Mouse (Mus musculus): ENCODE data around the gene Nsa2.
"Not testable (repeated sequence)": the region's sequence is repeated elsewhere in the genome, so short reads cannot be mapped to it uniquely, and the experiment has no call there.

The Nsa2 gene

DNA sequence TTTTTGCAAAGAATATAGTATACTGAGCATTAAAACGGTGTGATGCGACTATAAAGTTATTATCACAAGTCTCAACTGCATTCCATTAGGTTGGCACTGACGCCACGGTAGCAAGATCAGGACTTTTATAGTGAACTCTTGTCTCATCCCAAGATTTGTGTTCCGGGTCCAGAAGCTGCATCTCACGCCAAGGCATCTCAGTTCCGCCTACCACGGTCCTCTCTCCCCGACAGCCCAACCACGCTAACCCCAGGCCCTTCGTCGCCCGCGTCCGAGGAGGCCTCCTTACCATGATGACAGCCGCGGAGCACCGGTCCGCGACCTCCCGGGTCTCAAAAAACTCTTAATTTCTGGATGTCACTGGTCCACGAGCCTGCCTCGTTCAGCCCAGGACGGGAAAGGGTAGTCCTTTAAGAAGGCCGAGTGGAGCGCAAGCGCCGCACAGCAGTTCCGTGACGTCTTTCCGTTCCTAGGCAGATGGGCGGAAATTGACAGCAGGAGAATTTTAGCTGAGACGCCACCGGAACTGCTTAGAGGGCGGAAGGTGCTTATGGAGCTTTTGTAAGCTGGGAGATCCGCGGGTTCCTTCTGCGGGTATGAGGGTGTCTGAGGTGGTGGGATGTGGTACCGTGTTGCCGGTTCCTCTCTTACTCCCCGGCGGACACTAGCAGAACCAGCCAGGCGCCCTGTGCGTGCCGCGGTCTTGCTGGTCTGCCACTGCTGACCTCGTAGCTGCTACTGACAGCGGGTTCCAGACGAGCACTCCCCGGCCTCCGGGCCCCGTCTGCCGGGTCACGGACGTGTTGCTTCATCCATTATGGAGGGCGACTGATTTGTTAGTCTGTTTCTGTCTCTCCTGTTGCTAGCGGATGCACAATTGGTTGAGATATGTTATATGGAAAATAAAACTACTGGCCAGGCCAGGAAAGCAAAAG, at the start of gene Nsa2, which contains the start of gene Gfm2:
Nsa2 (minus strand) TSS at position 472 of the 935 bp plus-strand sequence.
Gfm2 (plus strand) TSS at position 472 of the 935 bp plus-strand sequence.
- DNase-seq (ENCODE audit: low read depth, low spot score) = peak; percentile 90

DNA sequence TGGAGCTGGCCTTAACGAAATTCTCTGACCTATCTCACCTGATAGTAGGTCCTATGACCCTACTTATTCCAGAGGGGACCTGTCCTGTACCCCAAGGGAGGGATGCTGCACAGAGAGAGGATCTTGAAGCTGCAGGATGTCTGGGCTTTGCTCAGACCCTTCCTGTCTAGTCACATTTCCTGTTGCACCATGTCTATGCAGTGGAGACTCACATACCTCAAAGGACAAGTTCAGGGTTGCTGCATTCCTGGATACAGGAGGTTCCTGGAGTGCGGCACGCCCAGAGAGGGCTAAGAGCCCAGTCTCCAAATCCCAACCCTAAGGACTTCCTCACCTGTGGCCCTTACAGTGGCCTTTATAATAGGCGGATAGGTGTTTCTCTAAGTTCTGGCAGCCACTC, 48.6 kb upstream of the Nsa2 start:
- no peak for DNase-seq (ENCODE audit: low read depth, low spot score)

DNA sequence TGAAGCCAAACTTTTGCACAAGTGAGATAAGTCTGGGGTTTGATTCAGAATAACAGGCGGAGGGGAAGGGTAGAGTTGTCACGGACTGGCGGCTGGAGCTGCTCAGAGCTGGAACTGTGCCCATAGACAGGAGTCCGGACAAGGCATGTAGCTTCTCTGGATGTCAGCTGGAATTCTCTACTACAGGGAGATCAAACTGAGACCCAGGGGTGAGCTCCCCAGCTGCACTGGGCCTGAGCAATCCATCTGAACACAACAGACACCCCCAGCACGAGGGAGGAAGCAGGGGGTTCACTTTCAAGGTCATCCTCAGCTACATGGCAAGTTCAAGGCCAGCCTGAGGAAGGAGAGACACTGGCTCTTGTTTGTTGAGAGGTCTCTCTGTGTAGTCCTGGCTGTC, 46.9 kb upstream of the Nsa2 start:
- no peak for DNase-seq (ENCODE audit: low read depth, low spot score)

DNA sequence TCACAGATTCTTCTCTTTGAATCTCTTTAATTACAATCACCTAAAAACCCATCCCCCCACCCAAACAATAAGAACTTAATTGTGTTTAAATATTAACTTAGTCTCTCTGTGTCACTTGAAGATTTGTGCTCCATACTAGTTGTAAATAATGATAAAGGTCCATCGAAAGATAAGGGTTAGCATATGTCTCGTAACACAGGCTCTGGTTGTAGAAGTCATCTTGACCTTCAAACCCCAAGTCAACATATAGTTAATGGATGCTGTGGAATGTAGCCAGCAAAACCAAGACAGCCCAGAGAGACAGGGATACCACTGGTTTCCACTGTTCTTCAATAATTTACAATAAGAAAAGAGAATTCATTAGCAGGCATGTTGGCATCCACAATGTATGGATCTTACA, 46.4 kb upstream of the Nsa2 start:
- DNase-seq (ENCODE audit: low read depth, low spot score) = no peak

GRCm38 (mm10) chr13:97182821-97183220, 45.1 kb upstream of the Nsa2 start:
- DNase-seq (ENCODE audit: low read depth, low spot score) = no peak

- DNase-seq (ENCODE audit: low read depth, low spot score) = no peak
Measured at GRCm38 (mm10) chr13:97180113-97180828, 42.5 kb upstream of the Nsa2 start.

- DNase-seq (ENCODE audit: low read depth, low spot score) = no peak
Measured at GRCm38 (mm10) chr13:97178943-97179342, 41.2 kb upstream of the Nsa2 start.

GRCm38 (mm10) chr13:97176731-97177130, 39.0 kb upstream of the Nsa2 start:
- no peak for DNase-seq (ENCODE audit: low read depth, low spot score)

- no peak for DNase-seq (ENCODE audit: low read depth, low spot score)
Measured at GRCm38 (mm10) chr13:97175520-97176264, 38.0 kb upstream of the Nsa2 start.

DNA sequence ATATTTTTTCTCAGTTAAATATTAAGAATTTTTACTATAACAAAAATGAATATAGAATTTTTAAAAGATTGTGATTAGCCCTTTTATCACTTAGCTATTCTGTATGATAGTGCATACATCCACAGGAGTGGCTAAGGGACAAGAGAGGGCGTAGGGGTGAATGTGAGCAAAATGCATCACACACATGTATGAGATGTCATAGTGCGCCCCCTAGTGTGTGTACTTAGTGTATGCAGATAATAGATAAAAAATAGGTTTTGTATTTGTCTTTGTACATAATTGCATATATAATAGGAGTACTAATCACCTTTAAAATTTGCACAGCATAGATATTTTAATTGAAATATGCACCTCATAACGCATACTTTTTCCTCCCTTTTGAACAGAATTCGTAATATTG, 8.1 kb upstream of the Nsa2 start:
- no peak for DNase-seq (ENCODE audit: low read depth, low spot score)

GRCm38 (mm10) chr13:97142321-97142720, 4.6 kb upstream of the Nsa2 start:
- DNase-seq (ENCODE audit: low read depth, low spot score) = no peak

DNA sequence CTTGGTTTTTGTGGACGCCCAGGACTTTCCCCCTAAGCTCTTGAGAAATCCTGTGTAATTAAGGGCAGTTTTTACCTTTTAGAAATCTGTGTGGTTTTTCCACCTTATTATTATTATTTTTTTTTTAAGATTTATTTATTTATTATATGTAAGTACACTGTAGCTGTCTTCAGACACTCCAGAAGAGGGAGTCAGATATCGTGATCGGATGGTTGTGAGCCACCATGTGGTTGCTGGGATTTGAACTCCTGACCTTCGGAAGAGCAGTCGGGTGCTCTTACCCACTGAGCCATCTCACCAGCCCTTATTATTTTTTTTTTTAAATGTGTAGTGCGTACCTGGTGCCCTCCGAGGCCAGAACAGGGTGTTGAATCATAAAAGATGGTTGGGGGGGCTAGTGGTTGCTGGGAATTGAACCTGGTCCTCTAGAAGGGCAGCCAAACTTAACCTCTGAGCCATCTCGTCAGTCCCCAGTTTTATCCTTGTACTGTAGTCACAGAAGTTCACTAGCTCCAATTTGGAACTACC, 731 bp upstream of the Nsa2 start:
- not testable (repeated sequence) for DNase-seq (ENCODE audit: low read depth, low spot score)

DNA sequence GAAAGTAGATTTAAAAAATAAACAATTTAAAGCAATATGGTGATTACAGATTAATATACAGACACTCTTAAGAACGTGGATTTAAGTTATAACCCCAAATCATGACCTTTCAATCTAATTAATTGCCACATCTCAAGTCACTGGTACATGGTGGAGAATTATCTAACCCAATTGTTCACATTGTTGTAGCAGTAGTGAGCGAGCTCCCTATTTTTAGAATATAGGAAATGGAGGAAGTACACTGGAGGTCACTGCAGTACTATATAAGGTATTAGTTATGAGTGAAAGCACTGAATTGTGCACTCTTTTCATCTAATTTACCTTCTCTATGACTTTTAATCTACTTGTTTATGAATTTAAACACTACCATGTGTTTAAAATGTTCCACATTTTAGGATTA, 7.3 kb downstream of the Nsa2 start:
- not testable (repeated sequence) for DNase-seq (ENCODE audit: low read depth, low spot score)

DNA sequence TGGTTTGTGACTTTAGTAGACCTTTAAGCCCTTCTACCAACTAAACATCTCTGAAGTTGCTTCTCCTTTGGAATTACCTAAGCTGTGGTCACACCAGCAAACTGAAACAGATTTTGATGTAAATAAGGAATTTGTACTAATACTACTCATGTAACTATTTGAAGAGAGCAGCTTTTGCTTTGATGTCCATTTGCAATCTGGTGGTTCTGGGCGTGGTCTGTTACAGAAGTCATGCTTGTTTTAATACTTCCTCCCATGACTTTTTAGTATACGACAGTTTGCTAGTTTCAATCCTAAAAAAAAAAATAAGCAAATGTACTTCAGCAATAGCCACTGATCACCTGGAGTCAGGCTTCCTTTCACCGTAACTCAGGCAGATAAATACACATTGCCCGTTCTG, 8.1 kb downstream of the Nsa2 start:
- DNase-seq (ENCODE audit: low read depth, low spot score) = not testable (repeated sequence)

DNA sequence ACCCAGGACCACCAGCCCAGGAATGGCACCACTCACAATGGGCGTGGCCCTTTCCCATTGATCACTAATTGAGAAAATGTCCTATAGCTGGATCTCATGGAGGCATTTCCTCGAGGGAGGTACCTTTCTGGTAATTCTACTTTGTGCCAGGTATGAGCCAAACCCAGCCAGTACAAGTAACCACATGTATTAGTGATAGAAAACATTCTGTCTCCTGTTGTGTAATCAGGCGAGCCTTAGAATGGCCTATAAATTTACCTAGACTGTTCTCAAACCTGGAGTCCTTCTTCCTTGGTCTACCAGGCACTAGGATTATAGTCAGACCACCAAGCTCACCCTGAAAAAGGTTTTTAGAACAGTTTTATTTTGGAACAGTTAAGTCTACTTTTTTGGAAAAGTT, 16.4 kb downstream of the Nsa2 start:
- no peak for DNase-seq (ENCODE audit: low read depth, low spot score)

GRCm38 (mm10) chr13:97109046-97109445, 28.7 kb downstream of the Nsa2 start:
- no peak for DNase-seq (ENCODE audit: low read depth, low spot score)

GRCm38 (mm10) chr13:97107721-97108120, 30.0 kb downstream of the Nsa2 start:
- DNase-seq (ENCODE audit: low read depth, low spot score) = not testable (repeated sequence)

- no peak for DNase-seq (ENCODE audit: low read depth, low spot score)
Measured at GRCm38 (mm10) chr13:97104996-97105395, 32.7 kb downstream of the Nsa2 start.

DNA sequence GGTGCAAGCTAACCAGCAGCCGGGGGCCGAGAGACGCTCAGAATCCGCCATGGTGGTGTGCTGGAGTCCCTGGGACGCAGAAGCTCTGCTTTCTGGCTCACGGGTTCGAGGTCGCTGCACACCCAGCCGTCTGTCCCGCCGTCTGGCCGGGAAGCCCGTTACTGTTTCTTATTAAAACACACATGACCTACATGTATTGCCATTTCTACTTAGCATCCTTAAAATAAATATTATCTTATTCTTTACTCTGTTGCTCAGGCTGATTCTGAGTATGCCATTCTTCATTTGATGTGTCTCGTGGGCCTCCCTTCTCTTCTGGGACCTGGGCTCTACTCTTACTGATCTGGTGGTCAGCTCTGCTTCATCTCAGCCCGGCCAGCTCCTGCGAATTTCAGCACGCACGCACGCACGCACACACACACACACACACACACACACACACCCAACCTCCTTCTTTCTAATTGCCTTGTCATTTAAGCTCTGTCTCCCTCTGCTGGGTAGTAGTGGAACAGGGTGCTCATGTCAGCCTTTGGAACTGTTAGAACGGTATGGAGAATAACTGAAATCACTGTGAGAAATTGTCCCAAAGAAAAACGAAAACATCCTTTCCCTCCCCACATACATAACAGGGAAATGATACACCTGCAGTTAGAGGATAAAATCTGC, 38.4 kb downstream of the Nsa2 start, which contains the start of gene Gm6169:
Gm6169 (minus strand) TSS at position 51 of the 666 bp plus-strand sequence.
- peak; percentile 45 for DNase-seq (ENCODE audit: low read depth, low spot score)

DNA sequence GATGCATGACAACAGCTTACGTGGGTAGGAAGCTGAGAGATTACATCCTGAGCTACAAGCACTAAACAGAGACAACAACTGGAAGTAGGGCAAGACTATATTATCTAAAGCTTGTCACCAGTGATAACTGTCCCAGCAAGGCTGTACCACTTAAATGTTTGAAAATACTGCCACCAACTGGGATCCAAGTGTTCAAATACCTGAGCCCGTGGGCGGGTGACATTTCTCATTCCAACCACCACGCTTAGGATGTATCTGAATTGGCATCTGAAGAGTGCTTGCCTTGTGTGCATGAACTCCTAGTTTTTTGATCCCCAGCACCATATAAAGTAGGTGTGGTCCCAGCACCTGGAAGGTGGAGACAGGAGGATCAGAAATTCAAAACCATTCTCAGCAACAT, 42.0 kb downstream of the Nsa2 start:
- no peak for DNase-seq (ENCODE audit: low read depth, low spot score)

- no peak for DNase-seq (ENCODE audit: low read depth, low spot score)
Measured at GRCm38 (mm10) chr13:97088183-97088582, 49.6 kb downstream of the Nsa2 start.
